Mouse (Mus musculus) G1E (cell line): ENCODE measurements around the gene Mchr1. TPM values are rescaled to one million over a fixed set of nuclear protein-coding genes. Genes with fewer than 3 reads are reported as not detected.

ENCODE experiments used
- ATAC-seq: 2 replicates; pipeline ENCODE4 v1.8.0; 2016; ENCODE audit warnings: mild to moderate bottlenecking; ENCODE audit not compliant: insufficient number of reproducible peaks, poor library complexity, low FRiP score, severe bottlenecking; ENCODE audit errors: extremely low read depth
- DNase-seq: peaks from one replicate; pipeline ENCODE4 v3.0.0; 2012; ENCODE audit warnings: low spot score
- H3K27me3 ChIP-seq: 2 replicates; pipeline ENCODE4 v1.6.1; 2012; ENCODE audit warnings: mild to moderate bottlenecking, low read length, inconsistent platforms; ENCODE audit not compliant: insufficient read depth
- H3K36me3 ChIP-seq: replicated peaks from 2 replicates; pipeline ENCODE3; 2012; ENCODE audit warnings: mild to moderate bottlenecking, inconsistent platforms
- H3K4me1 ChIP-seq: 2 replicates; pipeline ENCODE4 v1.6.1; 2012; ENCODE audit warnings: low read depth, low read length, inconsistent platforms, mixed read lengths; ENCODE audit not compliant: insufficient read depth
- H3K4me3 ChIP-seq: 2 replicates; pipeline ENCODE4 v1.5.1; 2012; ENCODE audit warnings: low read depth, mild to moderate bottlenecking, inconsistent platforms, low read length, moderate library complexity, mixed read lengths
- H3K9me3 ChIP-seq: replicated peaks from 2 replicates; pipeline ENCODE4 v1.6.1; 2012; ENCODE audit warnings: inconsistent platforms
- CTCF ChIP-seq: IDR thresholded peaks from 2 replicates; pipeline ENCODE4 v1.5.1; 2012; ENCODE audit warnings: low read depth, low read length, inconsistent platforms, mixed read lengths
- GATA1 ChIP-seq: IDR thresholded peaks from 2 replicates; pipeline ENCODE4 v1.6.1; 2012; ENCODE audit warnings: borderline replicate concordance, low read length, inconsistent platforms, mixed read lengths
- GATA2 ChIP-seq: IDR thresholded peaks from 2 replicates; pipeline ENCODE4 v1.6.1; 2012; ENCODE audit warnings: low read depth, low read length, inconsistent platforms, borderline replicate concordance
- POLR2AphosphoS5 ChIP-seq: IDR thresholded peaks from 2 replicates; pipeline ENCODE4 v1.6.1; 2012; ENCODE audit warnings: low read depth, low read length, inconsistent platforms; ENCODE audit not compliant: insufficient replicate concordance
- TAL1 ChIP-seq: conservative IDR thresholded peaks from 2 replicates; pipeline ENCODE4 v1.6.1; 2012; ENCODE audit warnings: low read depth, low read length, inconsistent platforms, mixed read lengths
- polyA plus RNA-seq: library from polyadenylated mRNA; stranded (reverse); fragments of >175 nt; gene quantifications from 2 replicates; pipeline ENCODE4 v1.2.3, GENCODE M21; 2012
- total RNA-seq, 2 experiments: library from RNA; stranded (forward) in 1 of 2; stranded (reverse) in 1 of 2; fragments of 200-1000 nt in 1 of 2; fragments of >200 nt in 1 of 2; fragmentation: Nextera tagmentation in 1 of 2; gene quantifications; 2 replicates each; pipeline ENCODE4 v1.2.3; 2014 to 2017

The Mchr1 gene
- total and polyA plus RNA-seq, 3 experiments: 0.22 TPM; not detected in 2

- TF ChIP-seq POLR2AphosphoS5 (no peak), GATA1 (no peak), TAL1 (no peak), CTCF (no peak), GATA2 (no peak)
- ATAC-seq: no peak
These were observed 10.3 kb upstream of the Mchr1 start for GRCm38 (mm10) chr15:81225016-81225415.

GRCm38 (mm10) chr15:81225732-81226131 lies 9.6 kb upstream of the Mchr1 start:
- peaks cover 32% of the 10 kb centered on the region for H3K27me3 ChIP-seq
- no peak for TF ChIP-seq CTCF
- no peak for TF ChIP-seq GATA2
- no peak for TF ChIP-seq POLR2AphosphoS5
- no peak for TF ChIP-seq TAL1
- TF ChIP-seq GATA1: no peak
- DNase-seq (no peak), ATAC-seq (no peak)
- no peaks in the 10 kb centered on the region for H3K4me1 ChIP-seq
- H3K36me3 ChIP-seq: no peaks in the 10 kb centered on the region
- H3K4me3 ChIP-seq: no peak overlapping the region
- H3K9me3 ChIP-seq: no peaks in the 10 kb centered on the region

More at GRCm38 (mm10) chr15:81225016-81225415, 10.3 kb upstream of the Mchr1 start:
- Histone ChIP-seq H3K4me1 (no peaks in the 10 kb centered on the region), H3K4me3 (no peak overlapping the region), H3K27me3 (peaks cover 35% of the 10 kb centered on the region), H3K36me3 (no peaks in the 10 kb centered on the region), H3K9me3 (no peaks in the 10 kb centered on the region)
- no peak for DNase-seq

- Histone ChIP-seq H3K9me3 (no peaks in the 10 kb centered on the region), H3K27me3 (peaks cover 26% of the 10 kb centered on the region), H3K36me3 (no peaks in the 10 kb centered on the region), H3K4me1 (no peaks in the 10 kb centered on the region), H3K4me3 (no peak overlapping the region)
- ATAC-seq (no peak), DNase-seq (no peak)
- no peak for TF ChIP-seq POLR2AphosphoS5
- TF ChIP-seq GATA2: no peak
- no peak for TF ChIP-seq GATA1
- TF ChIP-seq CTCF: no peak
- no peak for TF ChIP-seq TAL1
These were observed 8.5 kb upstream of the Mchr1 start for GRCm38 (mm10) chr15:81226796-81227195.

- H3K36me3 ChIP-seq: no peaks in the 10 kb centered on the region
- no peaks in the 10 kb centered on the region for H3K4me1 ChIP-seq
- H3K9me3 ChIP-seq: no peaks in the 10 kb centered on the region
- TF ChIP-seq POLR2AphosphoS5 (no peak), CTCF (no peak), GATA2 (no peak), GATA1 (no peak), TAL1 (no peak)
- ATAC-seq: no peak
- H3K27me3 ChIP-seq: peaks cover 22% of the 10 kb centered on the region
- no peak overlapping the region for H3K4me3 ChIP-seq
- no peak for DNase-seq
These were observed 8.0 kb upstream of the Mchr1 start for GRCm38 (mm10) chr15:81227275-81227674.

GRCm38 (mm10) chr15:81228258-81228657 lies 7.0 kb upstream of the Mchr1 start:
- Histone ChIP-seq H3K9me3 (no peaks in the 10 kb centered on the region), H3K36me3 (no peaks in the 10 kb centered on the region), H3K4me3 (no peak overlapping the region), H3K27me3 (peaks cover 24% of the 10 kb centered on the region), H3K4me1 (no peaks in the 10 kb centered on the region)
- ATAC-seq (no peak), DNase-seq (no peak)
- TF ChIP-seq GATA2: no peak

- H3K27me3 ChIP-seq: peaks cover 38% of the 10 kb centered on the region
- TF ChIP-seq GATA1 (no peak), TAL1 (no peak), GATA2 (no peak), CTCF (no peak), POLR2AphosphoS5 (no peak)
- no peak for DNase-seq
These were observed 5.5 kb upstream of the Mchr1 start for GRCm38 (mm10) chr15:81229791-81230190.

GRCm38 (mm10) chr15:81231325-81231724 lies 4.0 kb upstream of the Mchr1 start:
- Histone ChIP-seq H3K36me3 (no peaks in the 10 kb centered on the region), H3K9me3 (no peaks in the 10 kb centered on the region), H3K27me3 (peaks cover 38% of the 10 kb centered on the region), H3K4me3 (no peak overlapping the region), H3K4me1 (no peaks in the 10 kb centered on the region)
- TF ChIP-seq POLR2AphosphoS5 (no peak), CTCF (no peak), TAL1 (no peak), GATA1 (no peak)
- no peak for ATAC-seq
- no peak for DNase-seq

More at GRCm38 (mm10) chr15:81229791-81230190, 5.5 kb upstream of the Mchr1 start:
- Histone ChIP-seq H3K4me1 (no peaks in the 10 kb centered on the region), H3K36me3 (no peaks in the 10 kb centered on the region), H3K4me3 (no peak overlapping the region), H3K9me3 (no peaks in the 10 kb centered on the region)
- ATAC-seq: no peak
